Mouse (Mus musculus): ENCODE results near the gene Pon1.

- TF ChIP-seq CTCF (IDR thresholded peaks at IDR 0.05) (no peak), EP300 (IDR thresholded peaks at IDR 0.05; ENCODE audit: insufficient read depth, low read depth, low read length) (no peak), POLR2A (IDR thresholded peaks at IDR 0.05; ENCODE audit: insufficient read depth, low read depth, low read length) (no peak)
Observed at GRCm38 (mm10) chr6:5180645-5181044, 13.1 kb downstream of the Pon1 start.

Data from heart, adult 2 months (tissue).